Mouse (Mus musculus) C2C12 (cell line): ENCODE results near the gene Wdr81.

Experiments used
- CTCF ChIP-seq: IDR thresholded peaks from one replicate; pipeline ENCODE4 v1.5.1; 2011; ENCODE audit not compliant: control insufficient read depth, insufficient read depth, insufficient read length
- MAX ChIP-seq: IDR thresholded peaks from one replicate; pipeline ENCODE4 v1.6.1; 2011; ENCODE audit warnings: mild to moderate bottlenecking, control low read depth
- MYOD1 ChIP-seq: IDR thresholded peaks from one replicate; pipeline ENCODE4 v1.6.1; 2011; ENCODE audit warnings: low read depth; ENCODE audit not compliant: control insufficient read depth, insufficient read length
- MYOG ChIP-seq: IDR thresholded peaks from one replicate; pipeline ENCODE4 v1.6.1; 2011; ENCODE audit not compliant: control insufficient read depth, insufficient read length; ENCODE audit errors: extremely low read depth

- TF ChIP-seq CTCF (no peak), MAX (no peak), MYOD1 (no peak), MYOG (no peak)
Observed at GRCm38 (mm10) chr11:75461743-75462252, 7.3 kb upstream of the Wdr81 start.
